Mouse (Mus musculus): ENCODE data around the gene Cer1.

DNA sequence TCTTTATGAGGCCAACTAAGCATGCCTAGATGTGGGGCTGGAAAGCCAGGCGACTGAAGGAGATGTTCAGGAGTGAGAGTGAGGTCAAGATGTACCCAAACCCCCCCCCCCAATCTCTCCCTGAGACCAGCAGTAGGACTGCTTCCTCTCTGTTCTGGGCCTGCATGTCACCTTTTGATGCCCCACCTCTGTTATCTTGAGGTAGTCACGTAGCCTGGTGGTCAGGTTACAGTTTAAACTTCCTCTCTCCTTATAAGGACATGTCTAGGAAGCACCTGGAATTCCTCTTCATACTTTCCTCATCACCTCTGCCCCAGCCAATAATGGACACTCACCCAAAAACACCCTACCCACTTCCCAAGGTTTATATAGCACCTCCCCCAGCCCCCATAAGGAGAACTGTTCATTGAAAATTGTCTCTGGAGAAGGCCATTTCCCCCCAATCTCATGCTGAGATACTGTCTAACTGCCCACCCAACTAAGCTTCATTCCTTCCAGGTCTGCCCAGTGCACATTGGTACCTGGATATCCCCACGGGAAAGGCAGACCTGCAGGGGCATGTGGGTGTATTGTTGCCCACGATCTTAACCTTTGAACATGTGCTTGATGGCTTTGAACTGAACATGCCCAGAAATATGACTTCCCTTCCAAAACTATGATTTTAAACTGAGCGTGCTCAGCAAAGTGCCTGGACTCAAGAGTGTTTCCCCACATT, 17.1 kb downstream of the Cer1 start:
- TF ChIP-seq CTCF (IDR thresholded peaks at IDR 0.05; ENCODE audit: low read depth, low read length) (no peak), TAL1 (conservative IDR thresholded peaks at IDR 0.05; ENCODE audit: low read depth, low read length) (no peak), GATA1 (IDR thresholded peaks at IDR 0.05; ENCODE audit: borderline replicate concordance, low read length) (no peak), GATA2 (IDR thresholded peaks at IDR 0.05; ENCODE audit: borderline replicate concordance, low read depth, low read length) (no peak)
